Mouse (Mus musculus) hindbrain, embryonic 16.5 days (tissue): ENCODE measurements at regions not wholly inside any gene's neighbourhood (a gene's known extent, or its start where the extent isn't known, plus 50 kb on each side); places are given as distances from the start of the nearest gene placed in this dataset.

ENCODE experiments used
- ATAC-seq: fragments of 200-750 bp; cut with Nextera tagmentation; 2 replicates; pipeline ENCODE4 v1.8.0; 2017; ENCODE audit warnings: moderate TSS enrichment, moderate library complexity
- H3K27ac ChIP-seq: fragments of 300-500 bp; sonication (generic); 2 replicates; pipeline ENCODE4 v1.5.1; 2014; ENCODE audit warnings: low read depth, mild to moderate bottlenecking, control low read depth, low read length, moderate library complexity
- H3K27me3 ChIP-seq: fragments of 300-500 bp; sonication (generic); replicated peaks from 2 replicates; pipeline ENCODE4 v1.6.1; 2014; ENCODE audit warnings: low read length; ENCODE audit not compliant: control insufficient read depth, insufficient read depth
- H3K36me3 ChIP-seq: fragments of 300-500 bp; sonication (generic); 2 replicates; pipeline ENCODE4 v1.6.1; 2014; ENCODE audit warnings: mild to moderate bottlenecking, low read length, moderate library complexity, mixed read lengths; ENCODE audit not compliant: control insufficient read depth, insufficient read depth
- H3K4me1 ChIP-seq: fragments of 300-500 bp; sonication (generic); 2 replicates; pipeline ENCODE4 v1.6.1; 2014; ENCODE audit warnings: low read depth, low read length; ENCODE audit not compliant: control insufficient read depth, insufficient read depth
- H3K4me2 ChIP-seq: fragments of 300-500 bp; sonication (generic); 2 replicates; pipeline ENCODE4 v1.6.1; 2014; ENCODE audit warnings: mild to moderate bottlenecking, low read length, control low read depth, moderate library complexity
- H3K4me3 ChIP-seq: fragments of 300-500 bp; sonication (generic); 2 replicates; pipeline ENCODE4 v1.5.1; 2014; ENCODE audit warnings: mild to moderate bottlenecking, low read length, control low read depth, moderate library complexity
- H3K9ac ChIP-seq: fragments of 300-500 bp; sonication (generic); 2 replicates; pipeline ENCODE4 v1.6.1; 2014; ENCODE audit warnings: low read depth, mild to moderate bottlenecking, control low read depth, low read length, moderate library complexity
- H3K9me3 ChIP-seq: fragments of 300-500 bp; sonication (generic); 2 replicates; pipeline ENCODE4 v1.6.1; 2014; ENCODE audit warnings: mild to moderate bottlenecking, low read length, moderate library complexity; ENCODE audit not compliant: control insufficient read depth
- WGBS: fragments of 180-500 bp; shearing (Covaris S2); extraction: QIAGEN DNeasy Blood & Tissue Kit; methylation state at CpG from one replicate; pipeline ENCODE4 v1.1.7; 2014; 5-methylcytosine and 5-hydroxymethylcytosine counted together

DNA sequence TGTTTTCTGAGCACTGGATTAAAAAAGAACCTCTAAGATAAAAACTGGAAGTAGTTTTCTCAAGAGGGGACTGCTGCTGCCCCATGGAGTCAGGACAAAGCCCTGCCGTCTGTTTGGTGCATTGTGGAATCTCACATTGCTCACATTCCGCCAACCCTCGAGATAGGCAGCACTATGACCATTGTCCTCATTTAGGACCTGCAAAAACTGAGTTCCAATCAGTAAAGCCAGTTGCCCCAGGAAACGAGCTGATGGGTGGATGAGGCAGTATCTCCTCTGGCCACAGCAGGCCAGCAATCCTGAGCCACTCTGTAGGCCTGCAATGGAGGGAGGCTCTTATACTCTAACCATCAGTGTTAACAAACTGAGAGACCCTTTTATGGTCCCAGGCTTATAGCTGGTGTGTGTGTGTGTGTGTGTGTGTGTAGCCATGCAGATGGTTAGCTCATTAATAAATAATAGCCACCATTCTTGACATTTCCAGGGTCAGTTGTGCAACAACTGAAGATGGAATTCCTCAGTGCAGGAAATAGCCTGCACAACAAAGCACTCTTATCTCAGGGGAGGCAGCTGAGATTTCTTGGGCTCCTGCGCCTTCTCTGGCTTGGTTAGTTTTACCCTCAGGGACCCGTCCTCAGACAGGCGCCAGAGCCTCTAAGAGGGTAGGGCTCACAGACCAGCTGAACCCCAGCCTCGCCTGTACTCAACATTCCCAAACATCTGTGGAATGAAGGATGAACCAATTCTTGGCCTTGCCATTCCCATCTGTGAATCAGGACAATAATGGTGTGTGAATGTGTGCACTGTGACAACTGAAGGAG is 52.4 kb upstream of the Mycn start:
- H3K4me1 ChIP-seq = no peaks in the 10 kb centered on the region
- H3K27ac ChIP-seq = no peak overlapping the region
- no peaks in the 10 kb centered on the region for H3K36me3 ChIP-seq
- no peaks in the 10 kb centered on the region for H3K9me3 ChIP-seq
- H3K27me3 ChIP-seq = no peaks in the 10 kb centered on the region
- WGBS = 42% methylated on average over 8 of the region's 8 CpGs
- no peak overlapping the region for H3K4me2 ChIP-seq
- no peak overlapping the region for H3K9ac ChIP-seq
- no peak overlapping the region for H3K4me3 ChIP-seq
- ATAC-seq = no peak
